Mouse (Mus musculus) liver, postnatal 0 days (tissue): Measurements from ENCODE around the gene Dnajb12.

Experiments used
- CTCF ChIP-seq: sonication (generic); IDR thresholded peaks from 2 replicates; pipeline ENCODE4 v1.5.1; 2016; ENCODE audit warnings: antibody characterized with exemption, low read depth
- EP300 ChIP-seq: IDR thresholded peaks from 2 replicates; pipeline ENCODE4 v1.6.1; 2016; ENCODE audit warnings: antibody characterized with exemption, low read depth, mild to moderate bottlenecking

DNA sequence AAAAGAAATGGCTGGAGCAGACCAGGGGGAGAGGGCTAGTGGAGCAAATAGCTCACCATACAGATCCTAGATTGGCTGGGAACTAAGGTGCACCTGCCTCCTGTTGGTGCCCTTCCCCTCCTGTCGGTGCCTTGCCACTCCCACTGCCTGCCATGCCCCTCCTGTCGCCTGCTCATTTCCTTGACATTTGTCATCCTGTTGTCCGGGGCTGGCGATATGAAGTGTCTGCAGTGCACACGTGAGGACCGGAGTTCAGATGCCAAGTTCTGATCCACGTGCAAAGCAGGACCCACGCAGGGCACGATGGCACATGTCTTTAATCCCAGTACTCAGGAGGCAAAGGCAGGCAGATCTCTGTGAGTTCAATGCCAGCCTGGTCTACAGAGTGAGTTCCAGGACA, 18.7 kb upstream of the Dnajb12 start:
- TF ChIP-seq CTCF (no peak), EP300 (no peak)
